26 mouse cellular contexts compared by ENCODE assay signal in genomic region chr8:91897381-91897780, GRCm38 (mm10).
A peak's percentile ranks its signal among the peaks of the same experiment; 100 is the strongest.
DNase-seq lines count a peak whose midpoint lies in the region; ATAC-seq and TF ChIP-seq lines count a peak whose summit lies in the region.
"Had no signal": no experiment of that assay in that cellular context is flagged by ENCODE, and none has a peak within 500 bp of the region (broad histone marks: within the 10 kb centered on the region; RNA-seq: fewer than 3 reads in every experiment).

No protein-coding gene starts in this region.

- no peaks in the 10 kb centered on the region for H3K27me3 ChIP-seq in embryonic facial prominence, embryonic 14.5 days (replicated peaks; ENCODE audit: control insufficient read depth, insufficient read depth, low read length)
- H3K27me3 ChIP-seq in embryonic facial prominence, embryonic 10.5 days (replicated peaks; ENCODE audit: low read depth, poor library complexity, severe bottlenecking) = peaks cover 31% of the 10 kb centered on the region
- H3K27me3 ChIP-seq in heart, adult 2 months (ENCODE audit: control insufficient read depth, insufficient read depth, low read length) = no peaks in the 10 kb centered on the region
- no peaks in the 10 kb centered on the region; the same call in none of the 2 replicates for H3K27me3 ChIP-seq in forebrain, embryonic 11.5 days (ENCODE audit: control insufficient read depth, insufficient read depth, low read length)
- H3K27me3 ChIP-seq: CH12.LX; forebrain, embryonic 15.5 days had no signal

- H3K9me3 ChIP-seq in embryonic facial prominence, embryonic 14.5 days (ENCODE audit: control insufficient read depth, low read length) = no peaks in the 10 kb centered on the region
- no peaks in the 10 kb centered on the region for H3K9me3 ChIP-seq in embryonic facial prominence, embryonic 10.5 days
- H3K9me3 ChIP-seq in forebrain, embryonic 11.5 days (ENCODE audit: control insufficient read depth, low read length) = no peaks in the 10 kb centered on the region
- H3K9me3 ChIP-seq: embryonic facial prominence, embryonic 13.5 days; forebrain, embryonic 10.5 days; forebrain, embryonic 13.5 days; forebrain, embryonic 15.5 days had no signal

- TF ChIP-seq POLR2A in heart, adult 2 months (IDR thresholded peaks at IDR 0.05; ENCODE audit: insufficient read depth, low read depth, low read length) = no peak

- no peaks in the 10 kb centered on the region for H3K4me1 ChIP-seq in embryonic facial prominence, embryonic 14.5 days (ENCODE audit: control insufficient read depth, insufficient read depth, low read length)
- peaks cover 15% of the 10 kb centered on the region; the same call in 1 of the 2 replicates for H3K4me1 ChIP-seq in embryonic facial prominence, embryonic 10.5 days
- H3K4me1 ChIP-seq in heart, adult 2 months (ENCODE audit: control insufficient read depth, insufficient read depth, low read length) = 0 out of 2 replicates have a peak, but pooled peaks cover 4% of the 10 kb centered on the region
- no peaks in the 10 kb centered on the region for H3K4me1 ChIP-seq in forebrain, embryonic 11.5 days (replicated peaks; ENCODE audit: control insufficient read depth, insufficient read depth, low read length)
- H3K4me1 ChIP-seq: embryonic facial prominence, embryonic 13.5 days; forebrain, embryonic 13.5 days had no signal

- TF ChIP-seq EP300 in heart, adult 2 months (IDR thresholded peaks at IDR 0.05; ENCODE audit: insufficient read depth, low read depth, low read length) = no peak

- intact Hi-C loops in heart, adult 2 months (cut with DNase I) = no loop called here

- DNase-seq in embryonic facial prominence, embryonic 14.5 days (ENCODE audit: low spot score) = peak; percentile 43
- no peak for DNase-seq in embryonic facial prominence, embryonic 10.5 days (ENCODE audit: low spot score)
- DNase-seq in heart, adult 18-20 months = peak; percentile 9 to 17
- DNase-seq in heart, adult 2 months = no peak
- peak; percentile 15 for DNase-seq in kidney, postnatal 10 days
- no peak for DNase-seq in kidney, adult 18-20 months
- DNase-seq in forebrain, embryonic 11.5 days (ENCODE audit: low spot score) = no peak
- DNase-seq: adrenal gland, adult 2 months; adrenal gland, postnatal 10 days; adrenal gland, postnatal 25 days; B cell, adult 2 months; cerebellum, adult 11 months; cerebellum, adult 18-20 months; cerebellum, adult 8-10 months; cerebellum, adult 9-11 months; cerebellum, postnatal 14 days; cerebellum, postnatal 36 days; embryo, embryonic 11 days; forebrain, postnatal 0 days had no signal

- H3K79me2 ChIP-seq in heart, adult 2 months (replicated peaks; ENCODE audit: control insufficient read depth, insufficient read depth, low read length) = no peaks in the 10 kb centered on the region

- no peak for ATAC-seq in embryonic facial prominence, embryonic 14.5 days (ENCODE audit: low read depth)
- ATAC-seq in forebrain, embryonic 11.5 days (replicated peaks; ENCODE audit: low FRiP score) = no peak
- ATAC-seq: CD4-positive, CD25-positive, alpha-beta regulatory T cell, adult 4 months; forebrain, embryonic 13.5 days; forebrain, embryonic 15.5 days; forebrain, postnatal 0 days had no signal

- no peaks in the 10 kb centered on the region for H3K36me3 ChIP-seq in embryonic facial prominence, embryonic 14.5 days (ENCODE audit: control insufficient read depth, insufficient read depth, low read length)
- H3K36me3 ChIP-seq in embryonic facial prominence, embryonic 10.5 days (replicated peaks) = no peaks in the 10 kb centered on the region
- H3K36me3 ChIP-seq in heart, adult 2 months (ENCODE audit: control insufficient read depth, insufficient read depth, low read length) = no peaks in the 10 kb centered on the region
- no peaks in the 10 kb centered on the region for H3K36me3 ChIP-seq in forebrain, embryonic 11.5 days (ENCODE audit: control insufficient read depth, insufficient read depth, low read length)
- H3K36me3 ChIP-seq: embryonic facial prominence, embryonic 13.5 days; forebrain, embryonic 10.5 days; forebrain, embryonic 15.5 days; G1E had no signal

- H3K4me2 ChIP-seq in embryonic facial prominence, embryonic 14.5 days (ENCODE audit: low read depth, low read length) = no peak overlapping the region
- no peak overlapping the region for H3K4me2 ChIP-seq in forebrain, embryonic 11.5 days (ENCODE audit: low read depth, low read length, severe bottlenecking)
- H3K4me2 ChIP-seq: embryonic facial prominence, embryonic 13.5 days; forebrain, embryonic 13.5 days; forebrain, embryonic 15.5 days had no signal

- TF ChIP-seq CTCF in heart, adult 2 months (IDR thresholded peaks at IDR 0.05) = no peak

- no peak overlapping the region for H3K4me3 ChIP-seq in embryonic facial prominence, embryonic 14.5 days (ENCODE audit: low read depth, low read length)
- no peak overlapping the region for H3K4me3 ChIP-seq in embryonic facial prominence, embryonic 10.5 days
- no peak overlapping the region for H3K4me3 ChIP-seq in heart, adult 2 months
- no peak overlapping the region for H3K4me3 ChIP-seq in forebrain, embryonic 11.5 days (ENCODE audit: low read depth, low read length)
- H3K4me3 ChIP-seq: embryonic facial prominence, embryonic 13.5 days; forebrain, embryonic 10.5 days; forebrain, embryonic 13.5 days; forebrain, embryonic 15.5 days had no signal

- no peak overlapping the region for H3K27ac ChIP-seq in embryonic facial prominence, embryonic 14.5 days (replicated peaks; ENCODE audit: low read depth, low read length)
- no peak overlapping the region for H3K27ac ChIP-seq in embryonic facial prominence, embryonic 10.5 days (replicated peaks)
- H3K27ac ChIP-seq in heart, adult 2 months = no peak overlapping the region
- H3K27ac ChIP-seq in forebrain, embryonic 11.5 days (ENCODE audit: low read depth, low read length) = no peak overlapping the region
- H3K27ac ChIP-seq: embryonic facial prominence, embryonic 13.5 days; forebrain, embryonic 10.5 days; forebrain, embryonic 13.5 days; forebrain, embryonic 15.5 days had no signal

- no peak overlapping the region for H3K9ac ChIP-seq in embryonic facial prominence, embryonic 14.5 days (ENCODE audit: low read depth, low read length)
- H3K9ac ChIP-seq in heart, adult 2 months (ENCODE audit: low read depth, low read length) = no peak overlapping the region
- no peak overlapping the region for H3K9ac ChIP-seq in forebrain, embryonic 11.5 days (ENCODE audit: low read length)
- H3K9ac ChIP-seq: embryonic facial prominence, embryonic 13.5 days; forebrain, embryonic 13.5 days; forebrain, embryonic 15.5 days; forebrain, postnatal 0 days had no signal

- WGBS in embryonic facial prominence, embryonic 14.5 days = 32% methylated on average over 7 of the region's 7 CpGs
- WGBS in embryonic facial prominence, embryonic 10.5 days = 46% methylated on average over 7 of the region's 7 CpGs
- WGBS in heart, adult 2 months = 40% methylated on average over 7 of the region's 7 CpGs
- 79% methylated on average over 7 of the region's 7 CpGs for WGBS in forebrain, embryonic 11.5 days

Comparison
In these comparisons a context has a peak if more than half of its experiments do, and no peak if none do; other contexts are left out.
1. DNase-seq: peak in embryonic facial prominence, embryonic 14.5 days (single experiment), heart, adult 18-20 months (2 of 2) and kidney, postnatal 10 days (single experiment); none in embryonic facial prominence, embryonic 10.5 days (single experiment), heart, adult 2 months (0 of 2), kidney, adult 18-20 months (single experiment) and forebrain, embryonic 11.5 days (single experiment).